Mouse (Mus musculus) pancreas, adult 10 weeks (tissue): ENCODE results near the gene Junb. TPM values are rescaled to one million over a fixed set of nuclear protein-coding genes. Genes with fewer than 3 reads are reported as not detected.

ENCODE experiments used
- polyA plus RNA-seq: library from polyadenylated mRNA; stranded (reverse); fragments of 350-450 nt; fragmentation: Illumina TruSeq; extraction: RNeasy Lipid Tissue Mini Kit (QIAGEN cat#74804); gene quantifications from one replicate; pipeline ENCODE4 v1.2.3, GENCODE M21; 2015; ENCODE audit warnings: low read depth, low replicate concordance; ENCODE audit not compliant: insufficient read depth

Junb gene
- 10.0 TPM for polyA plus RNA-seq

DNA sequence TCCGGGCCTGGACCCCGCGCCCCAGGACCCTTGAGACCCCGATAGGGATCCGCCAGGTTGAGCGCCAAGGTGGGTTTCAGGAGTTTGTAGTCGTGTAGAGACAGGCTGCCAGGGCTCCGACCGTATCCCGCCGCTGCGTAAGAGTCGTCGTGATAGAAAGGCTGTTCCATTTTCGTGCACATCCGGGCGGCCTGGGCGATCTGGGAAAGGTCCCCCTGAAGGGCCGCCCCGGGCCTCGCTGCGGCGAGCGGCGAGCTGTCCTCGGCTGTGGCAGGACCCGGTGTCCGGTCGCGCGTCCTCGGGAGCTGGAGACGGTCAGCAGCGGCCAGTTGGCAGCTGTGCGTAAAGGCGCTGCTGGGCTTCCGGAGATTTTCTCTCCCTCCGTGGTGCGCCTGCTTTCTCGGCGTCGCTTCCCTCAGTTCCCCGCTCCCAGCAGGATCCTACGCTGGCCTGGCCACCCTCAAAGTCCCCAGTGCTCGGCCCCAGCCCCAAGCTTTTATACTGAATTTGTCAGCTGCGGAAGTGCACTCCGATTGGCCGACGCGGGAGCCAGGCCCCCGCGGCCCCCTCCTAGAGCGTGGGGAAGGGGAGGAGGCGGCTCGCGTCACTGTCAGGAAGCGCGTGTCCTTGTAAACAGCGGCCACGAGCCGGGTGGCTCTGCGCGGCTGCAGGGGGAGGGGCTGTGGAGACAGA lies at the start of gene Junb:
Junb (minus strand) TSS at position 471 of the 693 bp plus-strand sequence.

DNA sequence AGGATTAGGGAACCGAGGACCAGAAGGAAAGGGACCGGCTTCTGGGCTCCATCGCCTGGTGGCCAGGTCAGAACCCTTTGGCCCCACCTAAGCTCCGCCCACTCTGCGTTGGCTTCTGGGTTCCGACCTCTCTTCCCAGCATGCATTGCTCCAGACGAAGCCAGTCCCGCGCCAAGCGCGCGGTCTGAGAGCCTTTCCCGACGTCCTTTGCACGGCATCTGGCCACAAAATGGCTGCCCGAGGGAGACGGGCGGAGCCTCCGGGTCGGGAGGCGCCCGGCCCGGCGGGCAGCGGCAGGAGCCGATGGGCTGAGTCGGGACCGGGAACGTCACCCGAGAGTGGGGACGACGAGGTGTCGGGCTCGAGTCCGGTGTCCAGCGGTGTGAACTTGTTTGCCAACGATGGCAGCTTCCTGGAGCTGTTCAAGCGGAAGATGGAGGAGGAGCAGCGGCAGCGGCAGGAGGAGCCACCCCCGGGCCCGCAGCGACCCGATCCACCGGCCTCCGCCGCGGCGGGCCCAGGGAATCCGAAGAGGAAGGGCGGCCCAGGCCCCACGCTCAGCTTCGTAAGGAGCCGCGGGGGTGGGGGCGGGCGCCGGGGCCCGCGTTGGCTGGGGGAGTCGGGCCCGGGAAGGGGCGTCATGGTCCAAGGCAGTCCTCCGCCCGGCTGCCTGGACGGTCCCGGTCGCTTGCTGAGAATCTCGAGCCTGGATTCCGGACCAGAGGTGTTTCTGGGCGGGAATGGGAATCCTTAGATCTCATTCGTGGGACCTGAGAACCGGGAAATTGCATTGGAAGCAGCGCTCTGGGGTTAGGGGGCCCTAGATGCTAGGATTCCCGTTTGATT lies 48.4 kb upstream of the Junb start, which contains the start of gene Trir:
Trir (plus strand) TSS at position 154 of the 846 bp plus-strand sequence.

DNA sequence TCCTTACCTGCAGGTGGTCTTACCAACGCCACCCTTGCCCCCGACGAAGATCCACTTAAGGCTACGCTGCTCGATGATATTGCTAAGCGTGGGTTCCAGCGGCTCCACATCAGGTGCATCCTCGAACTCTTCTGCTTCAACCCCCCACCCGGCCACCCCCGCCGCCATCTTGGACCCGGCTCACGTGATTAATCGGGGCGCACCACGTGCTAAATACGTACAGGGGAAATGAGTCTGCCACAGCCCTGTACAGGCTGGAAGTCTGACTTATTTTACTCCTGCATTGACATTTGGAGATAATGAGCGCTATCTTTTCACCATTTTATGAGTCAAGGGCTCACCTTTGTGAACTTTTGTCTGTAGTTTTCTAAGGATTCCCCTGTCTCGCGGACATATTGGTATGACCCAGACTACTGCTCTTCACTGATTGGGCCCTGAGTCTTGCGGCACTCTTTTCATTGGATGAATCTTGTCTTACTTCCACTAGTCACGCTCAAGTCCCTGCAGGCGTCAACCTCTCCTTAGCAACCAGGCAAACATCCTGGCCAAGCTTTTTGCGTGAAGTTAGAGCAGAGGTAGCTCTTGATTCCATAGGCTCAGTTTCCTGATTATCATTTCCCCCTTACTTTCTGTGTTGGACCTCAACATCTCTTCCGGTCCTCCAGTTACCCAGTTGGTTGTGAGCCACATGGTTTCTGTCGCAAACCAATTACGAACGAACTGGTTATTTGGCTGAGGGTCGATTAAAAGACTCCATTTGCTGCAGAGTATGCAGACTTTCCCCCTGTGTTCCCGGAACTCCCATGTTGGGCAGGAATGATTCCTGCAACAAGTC lies 46.8 kb upstream of the Junb start, which contains the start of gene Asna1:
Asna1 (minus strand) TSS at position 184 of the 835 bp plus-strand sequence.

DNA sequence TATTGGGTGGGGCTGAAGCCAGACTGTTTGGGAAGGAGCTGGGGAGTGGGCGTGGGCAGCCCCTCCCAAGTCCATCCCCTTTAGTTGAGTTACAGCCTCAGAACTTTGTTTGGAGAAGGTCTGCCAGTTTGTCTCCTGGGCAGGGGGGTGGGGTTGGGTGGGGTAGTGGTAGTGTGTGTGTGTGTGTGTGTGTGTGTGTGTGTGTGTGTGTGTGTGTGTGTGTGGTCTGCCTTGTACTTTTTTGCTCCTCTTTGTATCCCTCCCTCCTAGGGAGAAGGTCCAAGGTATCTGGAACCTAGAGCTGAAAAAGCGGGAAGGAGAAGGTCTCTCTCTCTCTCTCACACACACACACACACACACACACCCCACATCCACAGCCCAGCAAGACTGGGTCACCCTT lies 35.9 kb upstream of the Junb start, which contains the start of gene Best2:
Best2 (minus strand) TSS at position 101 of the 400 bp plus-strand sequence.

DNA sequence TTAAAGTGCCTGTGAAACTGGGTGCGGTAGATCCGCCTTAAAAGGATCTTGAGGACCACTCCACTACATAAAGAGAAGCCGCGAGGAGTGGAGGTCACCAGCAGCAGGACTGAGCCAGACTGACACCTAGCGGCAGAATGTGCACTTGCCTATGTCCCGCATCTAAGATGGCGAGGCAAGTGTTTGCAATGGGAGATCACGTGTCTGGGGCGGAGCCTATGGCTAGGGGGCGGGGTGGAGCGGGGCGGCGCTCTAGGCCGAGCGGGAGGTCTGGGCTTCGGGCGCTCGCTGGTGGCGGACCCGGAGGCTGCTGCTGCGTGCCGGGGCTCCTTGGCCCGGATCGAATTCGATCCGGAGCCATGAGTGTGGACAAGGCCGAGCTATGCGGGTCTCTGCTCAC lies 11.8 kb upstream of the Junb start, which contains the start of gene Hook2:
Hook2 (plus strand) TSS at position 255 of the 400 bp plus-strand sequence.

DNA sequence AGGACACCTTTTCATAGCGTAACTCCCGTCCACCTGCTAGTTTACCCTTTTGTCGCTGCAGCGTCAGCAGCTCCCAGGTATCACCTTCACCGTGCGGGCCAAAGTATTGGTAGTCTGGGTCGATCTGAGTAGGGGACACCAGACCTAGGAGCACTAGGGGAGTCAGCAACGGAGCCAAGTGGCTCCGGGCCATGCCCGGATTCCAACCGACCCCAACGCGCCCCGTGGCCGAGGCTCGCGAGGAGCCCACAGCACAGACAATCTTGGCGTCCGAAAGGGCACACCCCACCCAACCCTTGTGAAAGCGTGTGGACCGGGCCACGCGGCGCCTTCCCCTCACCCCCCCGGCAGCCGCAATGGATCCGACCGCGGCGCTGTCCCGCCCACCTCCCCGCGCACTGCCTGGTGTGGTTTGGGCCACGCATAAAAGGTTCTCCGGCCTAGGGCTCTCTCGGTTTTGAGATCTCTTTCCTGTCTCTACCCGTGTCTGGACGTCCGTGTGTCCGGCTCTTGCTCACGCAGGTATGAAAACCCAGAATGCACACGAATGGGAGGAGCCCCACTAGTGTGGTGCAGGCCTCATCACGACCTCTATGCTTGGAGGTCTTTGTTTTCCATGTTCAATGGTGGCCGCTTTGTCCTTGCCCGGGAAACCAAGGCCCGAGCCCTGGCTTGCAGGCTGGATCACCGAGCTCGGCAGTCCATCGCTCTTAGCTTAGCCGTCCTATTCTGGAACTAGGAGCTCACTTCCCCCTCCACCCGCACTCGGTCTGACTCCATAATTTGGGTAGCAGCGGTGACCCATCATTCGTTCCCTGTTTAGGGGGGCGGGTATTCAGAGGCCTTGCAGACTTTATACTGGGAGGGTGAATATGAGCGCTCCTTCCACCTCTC lies 9.0 kb downstream of the Junb start, which contains the start of the genes Gm49661, Prdx2 and Rnaseh2a:
Gm49661 (minus strand) TSS at position 193 of the 894 bp plus-strand sequence.
Prdx2 (plus strand) TSS at position 347 of the 894 bp plus-strand sequence.
Rnaseh2a (minus strand) TSS at position 527 of the 894 bp plus-strand sequence.

DNA sequence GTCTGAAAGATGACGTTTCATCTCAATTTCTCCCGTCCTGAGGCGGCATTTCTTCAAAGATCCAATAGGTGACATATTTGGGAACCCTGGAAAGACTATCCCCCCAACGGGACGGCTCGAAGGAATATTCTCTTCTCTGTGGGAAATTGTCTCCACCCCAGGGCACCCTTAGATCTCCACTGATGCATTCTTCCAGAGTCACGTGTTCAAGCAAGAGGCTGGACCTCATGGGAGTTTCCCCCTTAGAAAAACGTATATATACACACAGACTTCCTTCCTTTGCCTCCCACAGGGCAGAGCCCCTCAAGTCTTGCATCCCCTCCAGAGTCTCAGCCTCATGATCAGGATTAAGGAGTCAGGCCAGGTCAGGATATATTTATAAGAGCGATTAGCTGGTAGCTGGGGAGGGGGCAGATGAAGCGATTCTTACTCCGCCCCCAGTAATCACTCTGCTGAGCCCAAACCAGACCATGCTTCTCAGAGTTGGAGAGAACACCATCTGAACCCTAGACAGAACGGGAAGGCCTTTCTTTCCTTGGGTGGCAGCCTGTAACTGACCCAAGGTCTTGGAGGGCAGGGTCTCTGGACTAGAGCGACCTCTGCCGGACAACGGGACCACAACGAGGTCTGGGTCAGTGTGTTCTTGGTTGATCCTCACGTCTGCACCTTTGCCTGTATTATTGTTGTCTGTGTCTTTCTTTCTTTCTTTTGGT lies 31.8 kb downstream of the Junb start, which contains the start of gene Rtbdn:
Rtbdn (plus strand) TSS at position 464 of the 713 bp plus-strand sequence.

DNA sequence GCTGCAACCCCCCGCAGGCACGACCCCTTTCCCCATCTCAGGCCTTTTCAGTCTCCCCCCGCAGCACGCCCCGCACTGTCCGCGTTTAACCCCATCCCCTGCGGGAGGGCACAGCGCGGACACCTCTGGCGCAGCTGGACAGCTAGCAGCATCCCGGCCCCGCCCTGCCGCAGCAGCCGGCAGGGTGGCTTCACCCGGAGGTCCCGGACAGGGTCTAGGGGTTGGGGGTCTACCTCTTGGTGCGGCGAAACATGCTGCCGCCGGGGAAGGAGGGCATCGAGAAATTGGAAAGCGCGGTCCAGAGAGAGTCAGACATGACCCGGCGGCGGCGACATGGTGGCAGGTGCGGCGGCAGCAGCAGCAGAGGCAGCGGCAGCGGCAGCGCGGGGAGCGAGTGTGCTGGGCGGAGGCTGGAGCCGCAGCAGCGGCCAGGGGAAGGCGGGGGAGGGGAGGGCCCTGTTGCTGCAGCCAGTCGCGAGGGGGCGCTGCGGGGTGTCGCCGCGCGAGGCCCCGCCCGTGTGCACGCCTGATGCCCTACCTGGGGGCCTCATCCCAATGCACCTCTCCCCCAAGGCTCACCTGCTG lies 41.5 kb downstream of the Junb start, which contains the start of gene Mast1:
Mast1 (minus strand) TSS at position 398 of the 585 bp plus-strand sequence.

Other genes with a start within 250 kb of the Junb start
- gene Nfix, start 178.4 kb downstream of the Junb start, polyA plus RNA-seq, result 14.9 TPM
- gene Dand5, start 155.9 kb downstream of the Junb start, polyA plus RNA-seq, result 1.8 TPM
- gene Gadd45gip1, start 147.2 kb downstream of the Junb start, polyA plus RNA-seq, result 7.0 TPM
- gene Rad23a, start 138.1 kb downstream of the Junb start, polyA plus RNA-seq, result 18.2 TPM
- gene Calr, start 131.8 kb downstream of the Junb start, polyA plus RNA-seq, result 181 TPM
- 19.1 TPM for gene Farsa, start 121.7 kb downstream of the Junb start, polyA plus RNA-seq
- gene Syce2, start 106.6 kb downstream of the Junb start, polyA plus RNA-seq, result not detected
- gene Gcdh, start 84.8 kb downstream of the Junb start, polyA plus RNA-seq, result 27.8 TPM
- gene Klf1, start 76.8 kb downstream of the Junb start, polyA plus RNA-seq, result not detected
- gene Dnase2a, start 70.2 kb downstream of the Junb start, polyA plus RNA-seq, result 6.3 TPM
- 0.61 TPM for gene Mast1, start 41.4 kb downstream of the Junb start, polyA plus RNA-seq
- gene Rtbdn, start 31.7 kb downstream of the Junb start, polyA plus RNA-seq, result not detected
- gene Gm49661, start 9.3 kb downstream of the Junb start, polyA plus RNA-seq, result not detected
- gene Prdx2, start 9.1 kb downstream of the Junb start, polyA plus RNA-seq, result 35.5 TPM
- 8.3 TPM for gene Rnaseh2a, start 9.0 kb downstream of the Junb start, polyA plus RNA-seq
- 13.4 TPM for gene Hook2, start 11.9 kb upstream of the Junb start, polyA plus RNA-seq
- gene Best2, start 35.8 kb upstream of the Junb start, polyA plus RNA-seq, result not detected
- 24.7 TPM for gene Asna1, start 46.6 kb upstream of the Junb start, polyA plus RNA-seq
- 49.3 TPM for gene Trir, start 48.1 kb upstream of the Junb start, polyA plus RNA-seq
- 7.1 TPM for gene Tnpo2, start 58.2 kb upstream of the Junb start, polyA plus RNA-seq
- 6.4 TPM for gene Fbxw9, start 81.3 kb upstream of the Junb start, polyA plus RNA-seq
- gene Gm5741, start 89.3 kb upstream of the Junb start, polyA plus RNA-seq, result not detected
- 16.0 TPM for gene Dhps, start 93.0 kb upstream of the Junb start, polyA plus RNA-seq
- gene Wdr83os, start 102.0 kb upstream of the Junb start, polyA plus RNA-seq, result 22.2 TPM
- 13.1 TPM for gene Wdr83, start 102.6 kb upstream of the Junb start, polyA plus RNA-seq
- 14.9 TPM for gene Man2b1, start 104.6 kb upstream of the Junb start, polyA plus RNA-seq
- 1.1 TPM for gene Zfp791, start 144.4 kb upstream of the Junb start, polyA plus RNA-seq
- gene Cks1brt, start 173.2 kb upstream of the Junb start, polyA plus RNA-seq, result not detected
- gene Olfr371, start 247.3 kb upstream of the Junb start, polyA plus RNA-seq, result not detected